Mouse (Mus musculus): ENCODE measurements at regions not wholly inside any gene's neighbourhood (a gene's known extent, or its start where the extent isn't known, plus 50 kb on each side); places are given as distances from the start of the nearest gene placed in this dataset.

DNA sequence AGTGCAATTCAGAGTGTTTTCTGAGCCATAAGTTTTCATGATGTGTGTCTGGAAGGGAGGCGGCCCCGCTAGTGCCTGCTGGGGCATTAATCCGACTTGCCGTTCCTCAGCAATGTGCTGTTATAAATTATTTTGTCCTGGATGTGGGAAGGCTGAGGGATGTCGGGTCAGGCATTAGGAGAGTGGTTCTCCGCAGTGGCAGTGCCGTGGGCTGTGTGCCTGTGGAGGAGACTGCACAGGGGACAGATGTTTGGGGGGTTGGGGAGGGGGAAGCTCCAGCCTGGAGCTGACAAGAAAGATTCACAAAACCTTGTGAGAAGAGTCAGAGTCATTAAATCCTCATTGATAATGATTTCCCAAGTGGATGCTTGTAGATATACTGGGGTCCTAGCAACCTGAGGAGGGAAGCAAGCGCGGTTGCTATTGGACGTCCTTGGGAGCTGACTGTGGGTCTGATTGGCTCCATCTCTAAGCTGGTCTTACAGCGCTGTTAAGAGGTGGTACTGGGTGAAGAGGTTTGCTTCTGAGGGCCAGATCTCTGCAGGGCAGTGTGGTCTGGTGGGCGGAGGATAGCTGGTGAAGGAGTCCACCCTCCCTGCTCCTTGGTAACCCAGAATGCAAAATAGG is 234.5 kb downstream of the Uaca start:
- 50% methylated on average over 12 of the region's 12 CpGs for WGBS
- no peaks in the 10 kb centered on the region for H3K36me3 ChIP-seq (ENCODE audit: control insufficient read depth, insufficient read depth, low read length)
- H3K4me2 ChIP-seq (ENCODE audit: low read depth, low read length), result no peak overlapping the region
- ATAC-seq (ENCODE audit: insufficient read depth, low FRiP score), result no peak
- peaks cover 8% of the 10 kb centered on the region; the same call in 1 of the 2 replicates for H3K4me1 ChIP-seq (ENCODE audit: control insufficient read depth, insufficient read depth, low read length)
- no peak overlapping the region for H3K9ac ChIP-seq (ENCODE audit: low read length)
- no peak overlapping the region for H3K4me3 ChIP-seq (replicated peaks; ENCODE audit: low read length)
- no peak overlapping the region for H3K27ac ChIP-seq (ENCODE audit: low read length)
- H3K27me3 ChIP-seq (ENCODE audit: control insufficient read depth, insufficient read depth, low read length), result no peaks in the 10 kb centered on the region
- no peaks in the 10 kb centered on the region for H3K9me3 ChIP-seq (replicated peaks; ENCODE audit: control insufficient read depth, low read length)

- H3K4me1 ChIP-seq (ENCODE audit: control insufficient read depth, insufficient read depth, low read length), result peaks cover 8% of the 10 kb centered on the region; the same call in 1 of the 2 replicates
- ATAC-seq (ENCODE audit: insufficient read depth, low FRiP score), result no peak
- no peak overlapping the region for H3K9ac ChIP-seq (ENCODE audit: low read length)
- WGBS, result 70% methylated on average over 26 of the region's 26 CpGs
- no peaks in the 10 kb centered on the region for H3K36me3 ChIP-seq (ENCODE audit: control insufficient read depth, insufficient read depth, low read length)
- no peak overlapping the region; the same call in 1 of the 2 replicates for H3K4me2 ChIP-seq (ENCODE audit: low read depth, low read length)
- H3K27me3 ChIP-seq (ENCODE audit: control insufficient read depth, insufficient read depth, low read length), result no peaks in the 10 kb centered on the region
- peak overlapping the region; percentile 86; the same call in 1 of the 2 replicates for H3K27ac ChIP-seq (ENCODE audit: low read length)
- no peak overlapping the region for H3K4me3 ChIP-seq (replicated peaks; ENCODE audit: low read length)
- no peaks in the 10 kb centered on the region for H3K9me3 ChIP-seq (replicated peaks; ENCODE audit: control insufficient read depth, low read length)
Measured at GRCm38 (mm10) chr9:61031699-61032447, 237.5 kb downstream of the Uaca start.

DNA sequence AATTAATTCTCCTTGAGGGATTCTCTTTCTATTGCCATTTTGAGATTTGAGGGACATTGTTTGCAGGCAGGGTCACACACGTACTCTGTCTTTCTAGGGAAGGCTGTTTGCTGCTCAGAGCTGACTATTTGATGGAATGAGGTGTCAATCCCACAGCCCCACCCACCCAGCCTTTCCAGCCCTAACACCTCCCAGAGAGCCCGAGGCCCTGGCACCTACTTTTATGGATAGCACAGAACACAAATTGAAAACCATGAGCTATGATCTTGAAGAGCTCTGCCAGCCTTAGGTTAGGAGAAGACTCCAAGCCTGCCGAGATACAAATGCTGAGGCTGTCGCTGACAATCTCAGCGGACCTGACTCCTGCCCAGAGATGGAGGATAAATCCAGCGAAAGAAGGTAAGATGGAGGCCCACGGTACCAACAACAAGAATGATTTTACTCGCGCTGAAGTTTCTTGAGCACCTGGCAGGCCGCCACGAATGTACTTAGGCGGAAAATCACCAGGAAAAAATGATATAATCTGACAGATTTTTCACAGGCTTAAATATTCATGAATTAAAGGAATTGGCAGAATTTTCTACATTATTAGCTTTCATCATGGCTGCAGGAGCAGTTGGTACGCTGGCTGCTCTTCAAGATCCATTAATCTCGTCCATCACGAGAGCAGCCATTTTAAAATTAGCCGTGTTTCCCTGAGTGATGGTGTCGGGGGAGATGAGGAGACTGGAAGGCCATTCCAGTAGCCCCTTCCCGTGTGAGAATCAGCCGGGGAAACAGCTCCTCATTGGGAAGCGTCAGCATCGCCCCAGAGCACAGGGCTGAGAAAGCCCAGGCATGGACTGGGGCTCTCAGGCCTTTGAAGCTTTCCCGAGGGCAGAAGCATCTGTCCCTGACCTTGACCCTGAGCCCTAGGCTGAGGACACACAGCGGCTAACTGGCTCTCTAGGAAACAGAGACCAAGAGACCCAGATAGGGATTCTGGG is 238.4 kb downstream of the Uaca start:
- Histone ChIP-seq H3K27me3 (ENCODE audit: control insufficient read depth, insufficient read depth, low read length) (no peaks in the 10 kb centered on the region), H3K4me3 (replicated peaks; ENCODE audit: low read length) (no peak overlapping the region), H3K4me2 (ENCODE audit: low read depth, low read length) (peak overlapping the region; percentile 41), H3K4me1 (ENCODE audit: control insufficient read depth, insufficient read depth, low read length) (peaks cover 12% of the 10 kb centered on the region; the same call in 1 of the 2 replicates), H3K36me3 (ENCODE audit: control insufficient read depth, insufficient read depth, low read length) (no peaks in the 10 kb centered on the region), H3K9ac (ENCODE audit: low read length) (peak overlapping the region; percentile 44), H3K9me3 (replicated peaks; ENCODE audit: control insufficient read depth, low read length) (no peaks in the 10 kb centered on the region), H3K27ac (ENCODE audit: low read length) (peak overlapping the region; percentile 86)
- ATAC-seq (ENCODE audit: insufficient read depth, low FRiP score), result 0 out of 2 replicates have a peak, but pooled peaks have one; percentile 2
- 53% methylated on average over 23 of the region's 23 CpGs for WGBS

GRCm38 (mm10) chr9:61033593-61033992 is 239.3 kb downstream of the Uaca start:
- Histone ChIP-seq H3K4me1 (ENCODE audit: control insufficient read depth, insufficient read depth, low read length) (peaks cover 17% of the 10 kb centered on the region), H3K4me2 (ENCODE audit: low read depth, low read length) (peak overlapping the region; percentile 41; the same call in 1 of the 2 replicates), H3K9ac (ENCODE audit: low read length) (0 out of 2 replicates have a peak overlapping the region, but pooled peaks have one; percentile 44), H3K9me3 (replicated peaks; ENCODE audit: control insufficient read depth, low read length) (no peaks in the 10 kb centered on the region), H3K27me3 (ENCODE audit: control insufficient read depth, insufficient read depth, low read length) (no peaks in the 10 kb centered on the region), H3K36me3 (ENCODE audit: control insufficient read depth, insufficient read depth, low read length) (no peaks in the 10 kb centered on the region), H3K4me3 (replicated peaks; ENCODE audit: low read length) (no peak overlapping the region), H3K27ac (ENCODE audit: low read length) (peak overlapping the region; percentile 86)
- WGBS, result 42% methylated on average over 9 of the region's 9 CpGs
- ATAC-seq (ENCODE audit: insufficient read depth, low FRiP score), result peak; percentile 84

- Histone ChIP-seq H3K4me1 (ENCODE audit: control insufficient read depth, insufficient read depth, low read length) (peaks cover 8% of the 10 kb centered on the region; the same call in 1 of the 2 replicates), H3K9ac (ENCODE audit: low read length) (no peak overlapping the region), H3K4me3 (replicated peaks; ENCODE audit: low read length) (no peak overlapping the region), H3K27me3 (ENCODE audit: control insufficient read depth, insufficient read depth, low read length) (no peaks in the 10 kb centered on the region; the same call in 1 of the 2 replicates), H3K9me3 (replicated peaks; ENCODE audit: control insufficient read depth, low read length) (no peaks in the 10 kb centered on the region), H3K27ac (ENCODE audit: low read length) (no peak overlapping the region), H3K36me3 (ENCODE audit: control insufficient read depth, insufficient read depth, low read length) (no peaks in the 10 kb centered on the region), H3K4me2 (ENCODE audit: low read depth, low read length) (no peak overlapping the region)
- no peak; the same call in 1 of the 2 replicates for ATAC-seq (ENCODE audit: insufficient read depth, low FRiP score)
- 48% methylated on average over 2 of the region's 2 CpGs for WGBS
Measured at GRCm38 (mm10) chr9:61042063-61042462, 247.7 kb downstream of the Uaca start.

DNA sequence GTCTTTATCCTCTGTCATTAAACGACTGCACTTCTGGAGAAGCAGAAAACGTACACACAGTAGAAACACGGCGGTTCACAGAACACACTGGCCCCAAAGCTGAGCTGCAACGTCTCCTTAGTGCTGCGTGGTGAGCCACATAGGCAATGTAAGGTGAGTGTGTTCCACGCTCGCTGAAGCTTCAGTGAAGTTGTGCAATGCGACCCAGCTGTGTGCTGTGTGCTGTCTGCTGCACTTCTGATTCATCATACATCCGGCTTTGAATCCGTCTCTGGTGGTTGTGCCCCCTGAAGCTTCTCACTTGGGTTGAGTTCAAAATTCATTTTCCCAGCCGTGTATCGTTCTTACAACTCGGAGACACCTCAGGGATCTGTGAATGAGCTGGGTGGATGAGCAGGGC is 250.6 kb downstream of the Uaca start:
- ATAC-seq (ENCODE audit: insufficient read depth, low FRiP score), result no peak
- no peaks in the 10 kb centered on the region for H3K9me3 ChIP-seq (replicated peaks; ENCODE audit: control insufficient read depth, low read length)
- no peak overlapping the region for H3K27ac ChIP-seq (ENCODE audit: low read length)
- H3K9ac ChIP-seq (ENCODE audit: low read length), result no peak overlapping the region
- 72% methylated on average over 14 of the region's 14 CpGs for WGBS
- H3K4me1 ChIP-seq (ENCODE audit: control insufficient read depth, insufficient read depth, low read length), result no peaks in the 10 kb centered on the region
- H3K4me2 ChIP-seq (ENCODE audit: low read depth, low read length), result no peak overlapping the region
- no peaks in the 10 kb centered on the region; the same call in 1 of the 2 replicates for H3K27me3 ChIP-seq (ENCODE audit: control insufficient read depth, insufficient read depth, low read length)
- no peak overlapping the region for H3K4me3 ChIP-seq (replicated peaks; ENCODE audit: low read length)
- H3K36me3 ChIP-seq (ENCODE audit: control insufficient read depth, insufficient read depth, low read length), result no peaks in the 10 kb centered on the region

DNA sequence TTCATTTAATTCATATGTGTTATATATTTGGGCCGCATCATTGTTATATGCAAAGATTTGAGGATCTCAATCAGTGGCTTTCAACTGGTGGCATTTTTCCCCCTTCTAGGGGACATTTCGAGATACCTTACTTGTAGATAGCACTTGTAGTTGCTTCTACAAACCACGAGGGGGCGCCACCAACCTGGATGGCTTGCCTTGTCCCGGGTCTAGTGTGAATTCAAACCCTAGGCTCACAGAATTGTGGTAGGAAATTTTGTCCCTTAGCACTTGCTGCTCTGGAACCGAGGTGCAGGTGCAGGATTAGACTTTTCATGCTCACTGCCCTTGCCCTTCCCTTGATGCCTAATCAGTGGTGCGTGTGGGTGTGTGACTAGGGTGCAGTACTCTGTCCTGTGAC is 252.2 kb downstream of the Uaca start:
- H3K36me3 ChIP-seq (ENCODE audit: control insufficient read depth, insufficient read depth, low read length), result no peaks in the 10 kb centered on the region
- H3K4me2 ChIP-seq (ENCODE audit: low read depth, low read length), result no peak overlapping the region
- no peaks in the 10 kb centered on the region; the same call in 1 of the 2 replicates for H3K27me3 ChIP-seq (ENCODE audit: control insufficient read depth, insufficient read depth, low read length)
- H3K9ac ChIP-seq (ENCODE audit: low read length), result no peak overlapping the region
- 19% methylated on average over 7 of the region's 7 CpGs for WGBS
- no peak for ATAC-seq (ENCODE audit: insufficient read depth, low FRiP score)
- no peak overlapping the region for H3K27ac ChIP-seq (ENCODE audit: low read length)
- H3K4me3 ChIP-seq (replicated peaks; ENCODE audit: low read length), result no peak overlapping the region
- H3K4me1 ChIP-seq (ENCODE audit: control insufficient read depth, insufficient read depth, low read length), result no peaks in the 10 kb centered on the region
- 0 out of 2 replicates have a peak, but pooled peaks cover 3% of the 10 kb centered on the region for H3K9me3 ChIP-seq (replicated peaks; ENCODE audit: control insufficient read depth, low read length)

GRCm38 (mm10) chr9:61047289-61047688 is 252.9 kb downstream of the Uaca start:
- ATAC-seq (ENCODE audit: insufficient read depth, low FRiP score), result no peak
- Histone ChIP-seq H3K4me2 (ENCODE audit: low read depth, low read length) (no peak overlapping the region), H3K36me3 (ENCODE audit: control insufficient read depth, insufficient read depth, low read length) (no peaks in the 10 kb centered on the region), H3K4me3 (replicated peaks; ENCODE audit: low read length) (no peak overlapping the region), H3K9me3 (replicated peaks; ENCODE audit: control insufficient read depth, low read length) (0 out of 2 replicates have a peak, but pooled peaks cover 4% of the 10 kb centered on the region), H3K9ac (ENCODE audit: low read length) (no peak overlapping the region), H3K27me3 (ENCODE audit: control insufficient read depth, insufficient read depth, low read length) (no peaks in the 10 kb centered on the region; the same call in 1 of the 2 replicates), H3K27ac (ENCODE audit: low read length) (no peak overlapping the region), H3K4me1 (ENCODE audit: control insufficient read depth, insufficient read depth, low read length) (no peaks in the 10 kb centered on the region)
- WGBS, result 81% methylated on average over 11 of the region's 11 CpGs

Measured in stomach, embryonic 16.5 days (tissue).